Mouse (Mus musculus) embryonic fibroblast, embryonic 13.5 days (primary cell): Measurements from ENCODE around the gene Atp2c2.

Experiments used
- CTCF ChIP-seq: IDR thresholded peaks from 2 replicates; pipeline ENCODE4 v1.5.1; 2011; ENCODE audit warnings: mild to moderate bottlenecking, control low read depth, low read length, moderate library complexity, borderline replicate concordance; ENCODE audit not compliant: insufficient read depth
- POLR2A ChIP-seq: IDR thresholded peaks from 2 replicates; pipeline ENCODE4 v1.6.1; 2011; ENCODE audit warnings: low read depth, mild to moderate bottlenecking, control low read depth, low read length, moderate library complexity

DNA sequence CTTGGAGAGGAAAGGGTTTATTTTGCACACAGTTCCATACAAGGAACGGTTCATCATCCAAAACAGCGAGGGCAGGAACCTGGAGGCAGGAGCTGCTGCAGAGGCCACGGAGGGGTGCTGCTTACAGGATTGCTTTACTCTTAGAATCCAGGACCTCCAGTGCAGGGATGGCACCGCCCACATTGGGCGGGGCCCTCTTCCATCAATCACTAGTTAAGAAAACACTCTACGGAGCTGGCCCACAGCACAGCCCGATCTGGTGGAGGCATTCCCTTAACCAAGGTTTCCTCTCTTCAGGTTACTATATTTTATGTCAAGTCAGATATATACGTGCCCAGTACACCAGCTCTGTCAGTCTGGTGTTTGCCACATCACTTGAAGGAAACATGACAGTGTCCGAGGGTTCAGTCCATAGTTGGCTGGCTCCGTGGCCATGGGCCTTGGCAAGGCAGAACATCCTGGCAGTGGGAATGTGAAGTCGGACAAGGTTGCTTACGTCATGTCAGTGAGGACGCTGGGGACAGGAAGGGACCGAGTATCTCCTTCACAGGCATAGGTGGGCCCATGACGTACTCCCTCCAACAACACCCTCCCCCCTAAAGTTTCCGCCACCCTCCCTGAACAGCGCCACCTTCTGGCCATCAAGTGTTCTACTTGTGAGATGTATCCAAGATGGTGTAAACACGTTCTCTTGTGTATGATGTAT, 21.5 kb upstream of the Atp2c2 start:
- TF ChIP-seq POLR2A (no peak), CTCF (peak; percentile 42; the same call in 1 of the 2 replicates)
